Mouse (Mus musculus) gastrocnemius, adult 8-10 months (tissue): ENCODE data around the gene Zbtb4. TPM values are rescaled to one million over a fixed set of nuclear protein-coding genes. Genes with fewer than 3 reads are reported as not detected.
A peak's percentile ranks its signal among the peaks of the same experiment; 100 is the strongest.

ENCODE experiments used
- DNase-seq, 2 experiments: peaks; one replicate each; pipeline ENCODE4 v3.0.0; 2022; ENCODE audit warnings: low spot score in 2 of 2
- total RNA-seq, 4 experiments: library from RNA; stranded (reverse); gene quantifications; 2 replicates each; pipeline ENCODE4 v1.2.4; 2022

Gene Zbtb4
- total RNA-seq, 4 experiments from 2014 or later = 35.6 to 40.3 (median 38.5) TPM

DNA sequence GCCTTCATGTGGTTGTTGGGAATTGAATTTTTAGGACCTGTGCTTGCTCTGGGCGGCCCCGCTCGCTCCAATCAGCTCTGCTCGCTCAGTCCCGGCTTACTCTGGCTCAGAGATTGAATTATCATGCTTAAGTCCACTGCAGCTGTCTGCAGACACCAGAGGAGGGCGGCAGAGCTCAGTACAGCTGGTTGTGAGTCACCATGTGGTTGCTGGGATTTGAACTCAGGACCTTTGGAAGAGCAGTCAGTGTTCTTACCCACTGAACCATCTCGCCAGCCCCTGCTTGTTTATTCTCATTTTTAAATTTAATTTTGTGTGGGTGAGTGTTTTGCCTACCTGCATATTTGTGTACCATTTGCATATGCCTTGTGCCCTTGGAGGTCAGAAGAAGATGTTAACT, 2.2 kb upstream of the Zbtb4 start:
- no peak for DNase-seq

- DNase-seq = peak; percentile 57 to 67
Observed at GRCm38 (mm10) chr11:69766126-69766609, 456 bp downstream of the Zbtb4 start.

- no peak for DNase-seq
Observed at GRCm38 (mm10) chr11:69766872-69767624, 1.3 kb downstream of the Zbtb4 start.

DNA sequence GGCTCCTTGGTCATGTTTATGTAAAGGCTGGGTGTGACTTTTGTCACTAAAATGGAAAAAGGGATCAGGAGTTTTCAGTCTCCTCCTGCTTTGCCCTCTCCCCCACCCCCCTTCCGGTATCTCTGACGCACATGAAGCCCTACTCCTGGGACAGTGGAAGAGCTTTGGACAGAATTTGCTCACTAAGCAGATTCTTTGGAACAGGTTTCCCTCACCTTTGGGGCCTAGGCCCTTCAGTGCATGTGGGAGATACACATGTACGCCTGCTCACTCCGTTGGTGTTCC, 1.9 kb downstream of the Zbtb4 start:
- DNase-seq = no peak

DNA sequence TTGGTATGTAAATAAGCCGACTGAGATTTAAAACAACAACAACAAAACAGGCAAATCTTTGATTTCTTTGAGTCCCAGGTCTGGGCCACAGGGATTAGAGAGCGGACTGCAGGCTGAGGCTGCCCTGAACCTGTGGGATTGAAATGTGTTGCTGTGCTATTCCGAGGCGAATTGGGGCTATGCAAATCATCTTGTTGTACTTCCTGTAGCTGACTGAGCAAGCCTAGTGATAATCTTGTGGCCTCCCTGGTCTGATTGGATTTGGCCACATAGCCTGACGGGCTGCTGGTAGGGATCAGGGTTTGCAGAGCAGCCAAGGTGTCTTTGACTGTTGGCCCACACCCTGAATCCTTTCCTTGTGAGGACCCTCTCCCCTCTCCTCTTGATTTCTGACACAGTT, 9.2 kb downstream of the Zbtb4 start:
- DNase-seq = no peak

DNA sequence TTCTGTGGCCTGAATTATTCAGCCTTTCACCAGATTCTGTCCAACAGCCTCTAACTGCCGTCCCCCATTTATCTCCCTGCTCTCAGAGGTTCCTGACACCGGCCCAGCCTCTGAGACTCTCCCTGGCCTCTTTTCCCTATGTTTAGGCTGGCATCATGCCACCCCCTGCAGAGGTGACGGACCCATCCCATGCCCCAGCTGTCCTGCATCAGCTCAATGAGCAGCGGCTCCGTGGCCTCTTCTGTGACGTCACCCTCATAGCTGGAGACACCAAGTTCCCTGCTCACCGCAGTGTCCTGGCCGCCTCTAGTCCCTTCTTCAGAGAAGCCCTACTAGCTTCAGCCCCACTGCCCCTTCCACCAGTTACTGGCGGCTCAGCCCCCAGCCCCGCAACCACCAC, 10.0 kb downstream of the Zbtb4 start:
- DNase-seq = no peak

DNA sequence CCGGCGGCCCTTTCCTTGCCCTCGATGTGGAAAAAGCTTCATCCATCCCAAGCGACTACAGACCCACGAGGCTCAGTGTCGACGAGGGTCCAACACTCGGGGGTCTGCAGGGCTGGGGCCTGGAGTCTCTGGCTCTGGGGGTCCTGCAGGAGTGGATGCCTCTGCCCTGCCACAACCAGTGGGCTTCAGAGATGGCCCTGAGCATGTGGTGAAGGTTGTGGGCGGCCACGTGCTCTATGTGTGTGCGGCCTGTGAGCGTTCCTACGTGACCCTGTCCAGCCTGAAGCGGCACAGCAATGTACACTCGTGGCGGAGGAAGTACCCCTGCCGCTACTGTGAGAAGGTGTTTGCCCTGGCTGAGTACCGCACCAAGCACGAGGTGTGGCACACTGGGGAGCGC, 10.8 kb downstream of the Zbtb4 start:
- no peak for DNase-seq

DNA sequence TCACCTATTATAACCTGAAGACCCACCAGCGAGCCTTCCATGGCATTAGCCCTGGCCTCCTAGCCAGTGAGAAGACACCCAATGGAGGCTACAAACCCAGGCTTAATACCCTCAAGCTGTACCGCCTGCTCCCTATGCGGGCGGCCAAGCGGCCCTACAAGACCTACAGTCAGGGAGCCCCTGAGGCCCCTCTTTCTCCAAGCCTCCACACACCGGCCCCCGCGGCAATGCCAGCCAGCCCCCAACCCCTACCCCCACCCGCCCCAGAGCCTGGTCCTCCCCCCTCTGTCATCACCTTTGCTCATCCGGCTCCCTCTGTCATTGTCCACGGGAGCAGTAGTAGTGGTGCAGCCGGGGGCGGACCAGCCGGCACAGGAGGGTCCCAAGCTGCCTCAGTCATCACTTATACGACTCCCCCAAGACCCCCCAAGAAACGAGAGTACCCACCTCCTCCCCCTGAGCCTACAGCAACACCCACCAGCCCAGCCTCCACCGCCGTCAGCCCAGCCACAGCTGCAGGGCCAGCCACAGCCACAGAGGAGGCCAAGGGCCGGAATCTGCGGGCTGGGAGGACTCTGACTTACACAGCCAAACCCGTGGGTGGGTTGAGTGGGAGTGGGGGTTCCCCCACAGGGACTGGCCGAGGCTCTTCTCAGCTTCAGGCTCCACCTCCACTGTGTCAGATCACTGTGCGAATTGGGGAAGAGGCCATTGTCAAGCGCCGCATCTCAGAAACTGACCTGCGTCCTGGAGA, 12.0 kb downstream of the Zbtb4 start:
- no peak for DNase-seq

DNA sequence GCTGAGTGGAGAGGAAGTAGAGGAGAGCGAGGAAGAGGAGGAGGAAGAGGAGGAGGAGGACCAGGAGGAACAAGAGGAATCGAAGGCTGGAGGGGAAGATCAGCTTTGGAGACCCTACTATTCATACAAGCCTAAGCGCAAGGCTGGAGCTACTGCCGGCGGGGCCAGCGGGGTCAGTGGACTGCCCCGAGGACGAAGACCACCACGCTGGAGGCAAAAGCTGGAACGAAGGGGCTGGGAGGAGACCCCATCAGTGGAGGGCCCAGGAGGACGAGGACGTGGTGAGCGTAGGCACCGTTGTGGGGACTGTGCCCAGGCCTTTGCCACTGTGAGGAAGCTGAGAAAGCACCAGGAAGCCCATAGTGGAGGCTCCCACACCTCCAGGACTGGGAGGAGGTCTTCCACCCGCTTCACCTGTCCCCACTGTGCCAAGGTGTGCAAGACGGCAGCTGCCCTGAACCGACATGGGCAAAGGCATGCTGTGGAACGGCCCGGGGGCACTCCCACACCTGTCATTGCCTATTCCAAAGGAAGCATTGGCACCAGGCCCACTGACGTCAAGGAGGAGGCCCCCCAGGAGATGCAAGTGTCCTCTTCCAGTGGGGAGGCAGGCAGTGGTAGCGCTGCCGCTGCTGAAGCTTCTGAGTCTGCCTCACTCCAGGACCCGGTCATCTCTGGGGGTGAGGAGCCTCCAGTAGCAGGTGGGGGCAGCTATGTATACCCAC, 12.7 kb downstream of the Zbtb4 start:
- no peak for DNase-seq

- no peak for DNase-seq
Observed at GRCm38 (mm10) chr11:69778985-69779384, 13.3 kb downstream of the Zbtb4 start.

DNA sequence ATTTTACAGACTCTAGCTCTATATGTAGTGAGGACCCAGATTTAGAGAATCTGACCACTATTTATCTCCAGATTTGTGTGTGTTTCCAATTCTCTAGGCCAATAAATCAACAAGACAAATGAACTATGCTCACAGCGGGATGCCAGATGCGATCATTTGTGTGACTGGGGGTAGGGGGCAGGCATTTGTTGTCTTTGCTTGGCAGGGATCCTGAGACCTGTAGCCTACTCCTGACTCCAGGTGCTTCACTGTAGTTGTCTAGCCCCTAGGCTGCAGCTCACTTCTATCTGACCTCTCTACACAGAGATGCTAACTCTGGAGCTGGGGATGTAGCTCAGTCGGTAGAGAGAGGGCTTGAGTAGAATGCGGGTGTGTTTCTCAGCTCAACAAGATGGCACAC, 16.1 kb downstream of the Zbtb4 start:
- DNase-seq = no peak

- DNase-seq = no peak
Observed at GRCm38 (mm10) chr11:69784793-69785272, 19.1 kb downstream of the Zbtb4 start.

DNA sequence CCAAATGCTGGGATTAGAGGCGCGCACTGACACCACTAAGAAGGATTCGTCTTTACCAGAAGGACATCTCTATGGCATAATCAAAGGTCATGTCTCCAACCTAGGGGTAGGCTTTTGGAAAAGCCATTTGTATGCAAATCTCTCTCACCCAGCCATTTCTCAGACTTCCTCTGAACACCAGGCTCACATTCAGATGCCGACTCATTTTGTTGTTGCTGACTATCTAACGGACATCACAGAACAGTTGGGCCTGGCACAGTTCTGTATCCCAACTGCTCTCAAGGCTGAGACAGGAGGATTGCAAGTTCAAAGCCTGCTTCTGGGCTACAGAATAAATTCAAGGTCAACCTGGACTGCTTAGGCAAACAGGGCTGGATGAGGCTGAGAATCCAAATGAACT, 21.6 kb downstream of the Zbtb4 start:
- DNase-seq = no peak

DNA sequence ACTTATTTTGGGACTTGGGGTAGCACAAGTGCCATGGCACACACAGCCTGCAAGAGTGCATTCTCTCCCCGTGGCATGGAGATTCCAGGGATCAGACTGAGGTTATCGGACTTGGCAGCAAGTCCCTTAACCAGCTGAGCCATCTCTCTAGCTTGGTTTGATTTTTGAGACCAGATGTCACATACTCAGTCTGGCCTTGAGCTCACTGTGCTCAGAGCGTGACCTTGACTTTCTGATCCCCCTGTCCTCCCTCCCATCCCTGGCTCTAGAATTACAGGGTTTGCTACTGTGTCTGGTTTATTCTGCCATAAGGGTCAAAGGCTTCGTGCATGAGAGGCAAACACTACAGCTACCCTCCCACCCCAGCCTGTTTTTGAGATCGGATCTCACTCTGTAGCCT, 23.7 kb downstream of the Zbtb4 start:
- no peak for DNase-seq

GRCm38 (mm10) chr11:69791420-69791819, 25.7 kb downstream of the Zbtb4 start:
- DNase-seq = no peak

DNA sequence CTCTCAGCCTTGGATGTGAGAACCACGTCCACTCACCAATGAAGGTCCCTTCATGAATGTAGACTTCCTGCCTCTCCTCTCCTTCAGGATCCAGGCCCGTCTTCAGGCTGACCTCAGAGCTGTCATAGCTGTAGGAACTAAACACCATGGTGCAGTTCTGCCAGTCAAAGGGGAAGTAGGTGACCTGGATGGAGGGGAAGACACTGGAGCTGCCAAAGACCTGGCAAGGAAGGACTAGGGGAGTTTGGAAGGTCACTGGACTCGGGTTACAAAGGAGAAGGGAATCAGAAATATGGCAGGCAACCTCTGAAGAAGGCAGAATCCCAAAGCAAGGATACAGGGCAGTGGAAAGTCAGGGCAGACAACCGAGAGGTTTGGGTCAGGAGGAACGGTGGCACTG, 27.7 kb downstream of the Zbtb4 start:
- DNase-seq = no peak

DNA sequence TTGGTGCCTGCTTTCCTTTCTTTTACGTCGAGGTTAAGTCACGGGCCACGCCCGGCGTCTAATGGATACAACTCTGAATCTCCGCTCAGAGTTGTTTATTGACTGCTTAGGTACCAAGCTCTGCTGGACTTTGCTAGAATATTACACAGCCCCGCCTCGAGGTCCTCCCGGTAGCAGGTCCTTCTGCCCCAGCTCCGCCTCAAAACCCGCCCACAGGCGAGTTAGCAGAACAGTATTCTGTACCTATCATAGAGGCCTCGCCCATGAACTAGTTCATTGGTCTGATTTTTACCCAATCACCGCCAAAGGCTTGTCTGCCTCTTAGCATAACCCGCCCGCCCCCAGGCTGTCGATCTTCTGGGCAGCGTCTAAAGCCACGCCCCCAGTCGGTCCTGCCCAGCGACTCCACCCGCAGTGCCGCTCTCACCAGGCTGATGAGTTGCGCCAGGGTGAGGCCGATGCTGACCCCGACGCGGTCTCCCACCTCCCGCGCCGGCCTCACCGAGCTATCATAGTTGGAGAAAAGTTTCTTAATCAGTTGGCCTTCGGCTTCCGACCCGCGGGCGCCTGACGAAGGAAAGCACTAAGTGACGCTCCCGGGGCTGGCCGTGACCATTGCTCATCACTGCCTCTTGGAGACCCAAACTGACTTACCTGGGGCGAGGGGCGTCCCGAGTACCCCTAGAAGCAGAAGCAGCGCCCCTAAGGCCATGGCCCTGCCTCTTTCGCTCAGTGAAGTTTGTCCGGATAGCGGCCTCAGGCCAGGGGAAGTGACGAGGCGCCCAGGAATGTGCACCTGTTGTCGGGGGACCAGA, 29.7 kb downstream of the Zbtb4 start, which contains the start of gene Chrnb1:
Chrnb1 (minus strand) TSS at position 776 of the 815 bp plus-strand sequence.
- DNase-seq = peak; percentile 93 to 95

DNA sequence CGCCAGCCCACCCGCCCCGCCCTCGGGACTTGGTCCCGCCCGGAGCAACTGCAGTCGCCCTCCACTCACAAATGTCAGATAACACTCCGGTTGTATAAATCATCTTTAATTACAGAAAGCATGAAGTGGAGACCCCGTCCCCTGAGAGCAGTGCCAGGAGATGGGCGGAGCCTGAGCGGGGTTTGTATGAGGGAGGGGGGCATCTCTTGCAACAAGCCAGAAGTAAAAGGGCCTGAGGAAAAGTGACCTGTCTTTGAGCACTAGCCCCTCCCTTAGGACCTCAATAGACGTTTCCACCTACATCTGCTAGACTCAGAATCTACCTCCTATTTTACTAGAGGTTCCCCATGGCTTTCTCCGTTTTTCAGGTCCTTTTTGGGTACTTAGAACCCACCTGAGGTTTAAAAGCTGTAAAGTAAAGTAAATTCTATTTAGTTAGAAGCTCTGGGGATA, 30.3 kb downstream of the Zbtb4 start:
- DNase-seq = no peak

DNA sequence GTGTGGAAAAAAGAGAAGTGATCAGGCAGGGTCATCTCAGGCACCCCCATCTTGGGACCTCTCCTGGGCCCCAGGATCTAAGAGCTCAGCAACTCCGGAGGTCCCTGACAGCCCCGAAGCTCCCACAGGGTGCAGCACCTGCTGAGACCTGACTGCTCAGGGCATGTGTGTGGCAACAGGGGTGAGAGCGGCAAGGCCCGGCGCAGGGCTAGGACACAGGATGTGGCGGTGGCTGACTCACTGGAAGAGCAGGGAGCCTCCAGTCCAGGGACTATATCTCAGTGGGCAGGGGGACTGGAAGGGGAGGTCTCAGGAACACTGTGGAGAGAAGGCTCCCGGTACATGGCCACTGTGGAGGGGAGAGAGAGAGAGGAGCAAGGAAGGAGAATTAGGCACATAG, 32.2 kb downstream of the Zbtb4 start:
- no peak for DNase-seq

GRCm38 (mm10) chr11:69799394-69800137, 33.9 kb downstream of the Zbtb4 start:
- DNase-seq = no peak

DNA sequence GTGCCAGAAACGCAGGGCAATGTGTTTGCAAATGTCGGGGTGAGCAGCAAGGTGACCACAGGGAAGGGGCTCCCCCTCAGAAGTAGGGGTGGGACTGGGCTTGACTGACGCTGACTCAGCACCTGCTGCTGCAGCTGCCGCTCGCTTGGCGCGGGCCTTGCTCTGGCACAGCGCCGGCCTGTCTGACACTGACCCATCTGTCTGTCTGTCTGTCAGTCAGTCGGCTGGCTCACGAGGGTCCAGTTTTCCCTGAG, 34.4 kb downstream of the Zbtb4 start:
- DNase-seq = peak in 1 of 2 experiments; percentile 36
